Mouse (Mus musculus) heart, postnatal 0 days (tissue): ENCODE results near the gene Pex16. TPM values are rescaled to one million over a fixed set of nuclear protein-coding genes. Genes with fewer than 3 reads are reported as not detected.

Experiments used
- ATAC-seq: fragments of 200-750 bp; cut with Nextera tagmentation; 2 replicates; pipeline ENCODE4 v1.8.0; 2017; ENCODE audit warnings: low read depth, moderate number of reproducible peaks, moderate library complexity; ENCODE audit not compliant: insufficient read depth
- DNase-seq: peaks from one replicate; pipeline ENCODE4 v3.0.0-alpha.2; 2016; ENCODE audit warnings: low spot score
- H3K27ac ChIP-seq: fragments of 300-500 bp; sonication (generic); 2 replicates; pipeline ENCODE4 v1.5.1; 2014; ENCODE audit warnings: low read depth, mild to moderate bottlenecking
- H3K27me3 ChIP-seq: fragments of 300-500 bp; sonication (generic); 2 replicates; pipeline ENCODE4 v1.6.1; 2014; ENCODE audit warnings: low read length, mixed read lengths; ENCODE audit not compliant: control insufficient read depth, insufficient read depth
- H3K36me3 ChIP-seq: fragments of 300-500 bp; sonication (generic); replicated peaks from 2 replicates; pipeline ENCODE4 v1.6.1; 2014; ENCODE audit warnings: low read length, mixed read lengths; ENCODE audit not compliant: control insufficient read depth, insufficient read depth
- H3K4me1 ChIP-seq: fragments of 300-500 bp; sonication (generic); 2 replicates; pipeline ENCODE4 v1.6.1; 2014; ENCODE audit warnings: antibody characterized with exemption; ENCODE audit not compliant: control insufficient read depth, insufficient read depth
- H3K4me2 ChIP-seq: fragments of 300-500 bp; sonication (generic); 2 replicates; pipeline ENCODE4 v1.6.1; 2014; ENCODE audit warnings: low read depth, mild to moderate bottlenecking, low read length, moderate library complexity
- H3K4me3 ChIP-seq: fragments of 300-500 bp; sonication (generic); 2 replicates; pipeline ENCODE4 v1.5.1; 2014; ENCODE audit warnings: low read depth, low read length
- H3K9ac ChIP-seq: fragments of 300-500 bp; sonication (generic); replicated peaks from 2 replicates; pipeline ENCODE4 v1.6.1; 2014; ENCODE audit warnings: low read depth, low read length, mixed read lengths
- H3K9me3 ChIP-seq: fragments of 300-500 bp; sonication (generic); replicated peaks from 2 replicates; pipeline ENCODE4 v1.6.1; 2016; ENCODE audit warnings: low read length; ENCODE audit not compliant: control insufficient read depth
- CTCF ChIP-seq: IDR thresholded peaks from 2 replicates; pipeline ENCODE4 v1.5.1; 2016; ENCODE audit warnings: antibody characterized with exemption, control low read depth, low read depth
- EP300 ChIP-seq: IDR thresholded peaks from 2 replicates; pipeline ENCODE4 v1.6.1; 2016; ENCODE audit warnings: antibody characterized with exemption, low read depth
- WGBS: fragments of 180-500 bp; shearing (Covaris S2); extraction: QIAGEN DNeasy Blood & Tissue Kit; methylation state at CpG from one replicate; pipeline ENCODE4 v1.1.7; 2014; 5-methylcytosine and 5-hydroxymethylcytosine counted together
- polyA plus RNA-seq: library from polyadenylated mRNA; unstranded; fragments of >200 nt; fragmentation: Nextera tagmentation; extraction: Ambion mirVana; gene quantifications from 2 replicates; pipeline ENCODE4 v1.2.1, GENCODE M21; 2015
- total RNA-seq: library from RNA; depleted of rRNA; stranded (reverse); fragments of >200 nt; gene quantifications from 2 replicates; pipeline ENCODE4 v1.2.3, GENCODE M21; 2014; ENCODE audit warnings: low replicate concordance

Pex16 gene
- total and polyA plus RNA-seq, 2 experiments from 2014 or later = 14.1 to 27.7 TPM

DNA sequence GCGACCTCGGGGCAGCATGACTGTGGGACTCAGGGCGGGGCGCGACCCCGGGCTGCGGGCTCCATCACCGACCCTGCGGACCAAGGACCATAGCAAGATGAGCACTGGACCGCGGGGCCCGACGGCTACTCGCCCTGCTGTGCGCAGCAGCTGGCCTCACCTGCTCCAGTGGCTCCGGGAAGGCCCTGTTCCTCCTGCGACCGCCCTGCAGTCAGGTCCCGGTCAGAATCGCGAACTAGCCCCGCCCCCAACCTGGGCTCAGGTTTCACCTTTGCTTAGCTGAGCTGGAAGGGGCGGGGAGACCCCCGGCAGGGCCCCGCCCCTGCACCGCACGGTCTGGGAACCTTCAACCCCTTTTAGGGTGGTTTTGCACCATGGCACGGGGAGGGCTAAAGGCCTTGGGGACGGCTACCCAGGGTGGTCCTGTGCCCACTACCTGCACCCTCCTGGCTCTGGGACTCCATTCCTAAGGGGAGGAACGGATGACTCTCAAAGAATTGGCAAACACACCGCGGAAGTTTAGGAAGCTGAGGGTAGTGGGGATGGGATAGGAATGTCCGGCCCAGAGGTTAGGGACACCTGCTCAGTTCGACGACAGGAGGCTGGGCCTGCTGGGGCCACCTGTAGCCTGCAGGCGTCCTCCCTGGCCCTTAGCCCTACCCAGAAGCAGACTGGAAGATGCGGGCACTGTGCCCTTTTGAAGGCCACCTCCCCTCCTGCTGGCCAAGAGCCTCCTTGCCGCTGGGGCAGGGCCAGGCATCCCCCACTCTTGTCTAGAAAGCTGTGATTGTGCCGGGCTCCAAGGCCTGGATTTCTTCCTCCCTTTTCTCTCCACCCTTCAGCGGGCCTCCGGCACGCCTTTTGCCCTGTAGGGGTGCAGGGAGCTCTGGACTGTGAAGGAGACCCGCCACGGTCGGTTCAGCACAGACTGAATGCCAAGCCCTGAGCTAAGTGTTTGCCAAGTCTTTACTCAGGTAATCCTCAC lies 3.4 kb upstream of the Pex16 start:
- ATAC-seq (no peak), DNase-seq (no peak)
- H3K36me3 ChIP-seq = no peaks in the 10 kb centered on the region
- H3K27ac ChIP-seq = no peak overlapping the region
- 4% methylated on average over 45 of the region's 45 CpGs for WGBS
- no peak overlapping the region; the same call in 1 of the 2 replicates for H3K9ac ChIP-seq
- TF ChIP-seq CTCF (no peak), EP300 (no peak)
- H3K9me3 ChIP-seq = no peaks in the 10 kb centered on the region
- peaks cover 13% of the 10 kb centered on the region; the same call in 1 of the 2 replicates for H3K4me1 ChIP-seq
- H3K4me2 ChIP-seq = peak overlapping the region; percentile 60
- H3K27me3 ChIP-seq = peaks cover 40% of the 10 kb centered on the region
- peak overlapping the region; percentile 39 for H3K4me3 ChIP-seq

DNA sequence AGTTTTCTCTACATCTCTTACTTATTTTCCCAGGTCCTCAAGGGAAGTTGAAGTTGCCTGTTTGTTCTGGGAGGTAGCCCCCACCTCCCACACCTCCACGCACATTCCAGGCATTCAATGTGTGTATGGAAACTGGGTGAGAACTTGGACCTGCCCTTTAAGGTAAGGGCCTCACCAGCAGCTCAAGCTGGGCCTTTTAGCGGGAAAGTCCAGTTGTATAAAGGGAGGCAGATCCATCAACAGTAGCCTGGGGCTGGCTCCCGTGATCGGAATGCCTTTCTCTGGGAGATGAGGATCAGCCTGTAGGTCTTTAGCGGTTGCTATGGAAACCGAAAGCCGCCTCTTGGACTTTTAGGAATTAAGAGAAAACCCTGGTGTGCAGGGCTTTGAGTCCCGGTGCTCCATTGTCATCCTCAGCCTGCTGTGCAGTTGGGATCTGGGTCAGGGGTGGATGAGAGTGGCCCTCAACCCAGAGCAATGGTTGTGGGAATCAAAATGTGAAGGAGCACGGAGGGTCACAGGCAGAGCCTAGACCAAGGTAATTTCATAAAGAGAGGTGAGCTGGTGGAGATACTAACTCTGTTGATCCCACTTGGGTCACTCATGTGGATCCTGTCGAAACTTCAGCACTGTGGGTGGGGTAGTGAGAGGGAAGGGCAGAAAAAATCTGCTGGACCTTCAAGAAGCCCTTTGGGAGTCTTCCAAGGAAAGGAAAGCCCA lies 2.3 kb upstream of the Pex16 start:
- no peak overlapping the region for H3K9ac ChIP-seq
- H3K4me3 ChIP-seq = no peak overlapping the region
- no peaks in the 10 kb centered on the region for H3K9me3 ChIP-seq
- H3K4me1 ChIP-seq = peaks cover 16% of the 10 kb centered on the region; the same call in 1 of the 2 replicates
- H3K27ac ChIP-seq = no peak overlapping the region
- H3K36me3 ChIP-seq = 0 out of 2 replicates have a peak, but pooled peaks cover 2% of the 10 kb centered on the region
- no peak overlapping the region for H3K4me2 ChIP-seq
- TF ChIP-seq CTCF (no peak), EP300 (no peak)
- WGBS = 41% methylated on average over 10 of the region's 10 CpGs
- H3K27me3 ChIP-seq = peaks cover 40% of the 10 kb centered on the region
- ATAC-seq (no peak), DNase-seq (no peak)

DNA sequence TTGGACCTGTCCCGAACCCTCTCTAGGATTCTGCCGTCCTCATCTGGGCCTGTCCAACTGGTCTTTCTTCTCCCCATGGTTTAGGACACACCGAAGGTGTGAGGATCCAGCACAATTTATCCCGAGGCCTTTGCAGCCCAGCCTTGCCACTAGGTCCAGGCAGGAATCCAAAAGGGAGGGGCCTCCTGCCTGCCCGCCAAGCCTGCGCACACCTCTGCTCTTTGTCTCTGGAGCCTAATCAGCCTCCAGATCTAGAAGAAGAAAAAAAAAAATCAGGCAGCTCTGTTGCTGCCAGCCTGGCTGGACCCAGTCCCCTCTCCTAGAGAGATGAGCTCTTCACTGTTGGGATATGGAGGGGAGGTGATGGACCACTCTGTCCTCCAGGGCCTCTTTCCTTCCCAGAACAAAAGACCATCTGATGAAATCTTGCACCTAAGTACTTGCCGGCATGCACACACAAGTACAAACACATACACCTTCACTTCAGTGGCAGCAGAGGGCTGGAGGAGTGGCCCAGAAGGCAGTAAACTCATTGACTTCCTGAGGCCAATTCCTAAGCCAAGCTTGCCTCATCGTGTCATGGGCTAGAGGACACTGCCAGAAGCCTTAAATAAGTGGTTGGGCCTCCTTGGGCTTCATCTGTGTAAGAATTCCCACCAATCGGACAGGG lies 1.6 kb upstream of the Pex16 start:
- WGBS = 71% methylated on average over 9 of the region's 9 CpGs
- H3K9me3 ChIP-seq = no peaks in the 10 kb centered on the region
- no peak overlapping the region for H3K4me2 ChIP-seq
- H3K27ac ChIP-seq = no peak overlapping the region
- no peak overlapping the region for H3K4me3 ChIP-seq
- peaks cover 40% of the 10 kb centered on the region for H3K27me3 ChIP-seq
- TF ChIP-seq CTCF (no peak), EP300 (no peak)
- peaks cover 10% of the 10 kb centered on the region for H3K36me3 ChIP-seq
- ATAC-seq = no peak
- peaks cover 16% of the 10 kb centered on the region; the same call in 1 of the 2 replicates for H3K4me1 ChIP-seq
- DNase-seq = no peak
- no peak overlapping the region for H3K9ac ChIP-seq

DNA sequence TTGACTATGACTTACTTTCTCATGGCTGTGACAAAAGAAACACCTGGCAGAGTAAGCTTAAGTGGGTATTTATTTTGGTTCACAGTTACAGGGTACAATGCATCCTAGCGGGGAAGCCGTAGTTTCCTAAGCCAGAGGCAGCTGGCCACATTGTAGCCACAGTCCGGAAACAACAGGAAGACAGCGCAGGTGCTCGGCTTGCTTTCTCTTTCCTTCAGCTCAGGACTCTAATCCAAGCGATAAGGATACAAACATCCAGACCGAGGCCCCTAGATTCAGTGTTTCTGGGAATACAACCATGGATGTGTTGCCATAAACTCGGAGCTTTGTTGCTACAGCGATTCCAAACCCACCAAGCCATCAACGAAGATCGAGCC lies 1.1 kb upstream of the Pex16 start:
- Histone ChIP-seq H3K9ac (no peak overlapping the region), H3K4me1 (peaks cover 16% of the 10 kb centered on the region; the same call in 1 of the 2 replicates), H3K9me3 (no peaks in the 10 kb centered on the region), H3K4me2 (no peak overlapping the region), H3K27me3 (peaks cover 40% of the 10 kb centered on the region), H3K4me3 (no peak overlapping the region), H3K36me3 (peaks cover 15% of the 10 kb centered on the region), H3K27ac (no peak overlapping the region)
- ATAC-seq = no peak
- 75% methylated on average over 11 of the region's 11 CpGs for WGBS
- no peak for DNase-seq
- TF ChIP-seq CTCF = no peak
- no peak for TF ChIP-seq EP300

DNA sequence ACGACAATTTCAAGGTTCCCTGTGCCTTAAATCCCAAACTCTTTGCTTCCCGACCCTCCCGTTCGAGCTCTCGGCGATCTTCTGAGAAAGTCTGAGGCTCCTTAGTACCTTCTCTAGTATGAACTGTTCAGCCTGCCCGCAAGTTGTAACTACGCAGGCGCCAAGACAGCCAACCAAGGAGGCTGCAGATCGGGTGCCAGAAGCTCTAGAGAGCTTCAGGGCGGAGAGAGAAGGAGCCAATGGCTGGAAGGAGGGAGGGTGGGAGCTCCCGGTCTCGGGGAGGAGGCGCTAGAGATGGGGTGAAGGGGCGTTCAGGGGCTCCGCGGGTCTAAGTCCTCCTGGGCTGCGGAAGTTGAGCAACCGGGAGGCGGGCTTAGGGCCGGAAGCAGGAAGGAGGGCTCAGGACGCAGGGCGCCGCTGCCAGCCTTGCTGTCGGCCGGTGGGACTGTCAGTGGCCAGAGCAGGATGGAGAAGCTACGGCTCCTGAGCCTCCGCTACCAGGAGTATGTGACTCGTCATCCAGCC lies 685 bp downstream of the Pex16 start:
- Histone ChIP-seq H3K27ac (peak overlapping the region; percentile 85), H3K4me3 (peak overlapping the region; percentile 83), H3K4me2 (peak overlapping the region; percentile 98), H3K27me3 (peaks cover 23% of the 10 kb centered on the region), H3K9me3 (no peaks in the 10 kb centered on the region), H3K36me3 (peaks cover 31% of the 10 kb centered on the region), H3K9ac (peak overlapping the region; percentile 87), H3K4me1 (peaks cover 16% of the 10 kb centered on the region; the same call in 1 of the 2 replicates)
- peak; percentile 97 for ATAC-seq
- DNase-seq = peak; percentile 100
- no peak for TF ChIP-seq EP300
- peak; percentile 1; the same call in 1 of the 2 replicates for TF ChIP-seq CTCF
- 0% methylated on average over 29 of the region's 29 CpGs for WGBS
